Mouse (Mus musculus): ENCODE measurements around the gene Olfr128.
"Not testable (repeated sequence)": the region's sequence is repeated elsewhere in the genome, so short reads cannot be mapped to it uniquely, and the experiment has no call there.

The Olfr128 gene

GRCm38 (mm10) chr17:37920248-37920647 is at the start of gene Olfr128:
Olfr128 (plus strand) TSS chr17:37920548.
- no peak for DNase-seq

GRCm38 (mm10) chr17:37873830-37874229 is 46.5 kb upstream of the Olfr128 start:
- DNase-seq: no peak

DNA sequence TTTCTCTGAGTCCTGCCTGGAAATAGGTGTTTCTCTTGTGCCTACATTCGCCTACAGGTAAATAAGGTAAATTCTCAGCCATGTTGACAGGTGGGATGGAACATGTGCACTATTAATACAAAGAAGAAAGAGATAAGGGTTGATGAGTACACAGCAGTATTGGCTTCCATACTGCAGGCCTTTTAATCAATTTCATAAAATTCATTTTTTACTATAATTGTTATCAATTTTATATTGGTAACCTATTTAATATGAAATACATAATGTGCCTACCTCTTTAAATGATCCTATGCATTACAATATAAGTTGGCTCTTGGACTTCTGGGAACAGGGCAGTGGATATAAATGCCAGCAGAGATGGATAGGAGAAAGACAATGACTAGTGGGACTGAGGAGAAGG is 20.2 kb upstream of the Olfr128 start, which contains the start of gene Olfr127:
Gene Olfr127 (plus strand): TSS at position 301 of the 400 bp plus-strand sequence.
- DNase-seq: no peak

- not testable (repeated sequence) for DNase-seq
Measured at GRCm38 (mm10) chr17:37906821-37907220, 13.5 kb upstream of the Olfr128 start.

- DNase-seq: no peak
Measured at GRCm38 (mm10) chr17:37952979-37953378, 32.6 kb downstream of the Olfr128 start, which contains the start of gene Olfr761. Olfr761 (minus strand) TSS chr17:37953079.

DNA sequence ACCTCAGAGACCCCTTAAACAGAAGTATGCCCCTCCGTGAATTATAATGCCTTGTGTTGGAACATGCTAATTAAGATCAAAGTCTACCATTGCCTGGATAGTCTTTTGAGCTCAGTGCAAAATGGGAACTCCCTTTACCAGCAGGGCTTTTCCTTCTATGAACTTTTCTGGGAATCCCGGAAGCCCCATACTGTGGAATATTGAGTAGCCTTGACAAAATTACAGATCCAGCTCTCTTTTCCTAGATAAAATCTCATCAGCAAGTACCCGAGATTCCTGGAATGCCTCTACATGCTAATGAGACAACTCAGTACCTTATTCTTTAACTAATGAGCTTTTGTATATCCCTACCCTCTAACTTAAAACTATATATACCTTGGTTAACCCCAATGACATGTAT is 53.2 kb downstream of the Olfr128 start:
- no peak for DNase-seq
